Mouse (Mus musculus) lung, embryonic 15.5 days (tissue): ENCODE results near the gene Mfsd9. TPM values are rescaled to one million over a fixed set of nuclear protein-coding genes. Genes with fewer than 3 reads are reported as not detected.
"Not testable (repeated sequence)": the region's sequence is repeated elsewhere in the genome, so short reads cannot be mapped to it uniquely, and the experiment has no call there.

ENCODE experiments used
- ATAC-seq: fragments of 200-750 bp; cut with Nextera tagmentation; 2 replicates; pipeline ENCODE4 v1.8.0; 2017; ENCODE audit warnings: moderate number of reproducible peaks, borderline replicate concordance; ENCODE audit not compliant: low FRiP score, low TSS enrichment; ENCODE audit errors: extremely low read depth
- H3K27ac ChIP-seq: fragments of 300-500 bp; sonication (generic); 2 replicates; pipeline ENCODE4 v1.5.1; 2015; ENCODE audit warnings: moderate library complexity, mild to moderate bottlenecking, inconsistent platforms
- H3K27me3 ChIP-seq: fragments of 300-500 bp; sonication (generic); 2 replicates; pipeline ENCODE4 v1.6.1; 2015; ENCODE audit warnings: inconsistent platforms
- H3K36me3 ChIP-seq: fragments of 300-500 bp; sonication (generic); 2 replicates; pipeline ENCODE4 v1.6.1; 2015; ENCODE audit warnings: inconsistent platforms
- H3K4me1 ChIP-seq: fragments of 300-500 bp; sonication (generic); 2 replicates; pipeline ENCODE4 v1.6.1; 2015; ENCODE audit warnings: inconsistent platforms
- H3K4me2 ChIP-seq: fragments of 300-500 bp; sonication (generic); 2 replicates; pipeline ENCODE4 v1.6.1; 2015; ENCODE audit warnings: inconsistent platforms, mild to moderate bottlenecking, moderate library complexity
- H3K4me3 ChIP-seq: fragments of 300-500 bp; sonication (generic); 2 replicates; pipeline ENCODE4 v1.5.1; 2015; ENCODE audit warnings: mild to moderate bottlenecking, inconsistent platforms
- H3K9ac ChIP-seq: fragments of 300-500 bp; sonication (generic); 2 replicates; pipeline ENCODE4 v1.6.1; 2015; ENCODE audit warnings: inconsistent platforms
- H3K9me3 ChIP-seq: fragments of 300-500 bp; sonication (generic); 2 replicates; pipeline ENCODE4 v1.6.1; 2016; ENCODE audit warnings: inconsistent platforms
- WGBS: fragments of 180-500 bp; shearing (Covaris S2); methylation state at CpG from one replicate; pipeline ENCODE4 v1.1.7; 2015; 5-methylcytosine and 5-hydroxymethylcytosine counted together
- polyA plus RNA-seq: library from polyadenylated mRNA; unstranded; fragments of >200 nt; fragmentation: Nextera tagmentation; extraction: Ambion mirVana; gene quantifications from 2 replicates; pipeline ENCODE4 v1.2.1, GENCODE M21; 2015

Gene Mfsd9
- polyA plus RNA-seq, 1 experiment from 2014 or later, result 3.3 TPM

DNA sequence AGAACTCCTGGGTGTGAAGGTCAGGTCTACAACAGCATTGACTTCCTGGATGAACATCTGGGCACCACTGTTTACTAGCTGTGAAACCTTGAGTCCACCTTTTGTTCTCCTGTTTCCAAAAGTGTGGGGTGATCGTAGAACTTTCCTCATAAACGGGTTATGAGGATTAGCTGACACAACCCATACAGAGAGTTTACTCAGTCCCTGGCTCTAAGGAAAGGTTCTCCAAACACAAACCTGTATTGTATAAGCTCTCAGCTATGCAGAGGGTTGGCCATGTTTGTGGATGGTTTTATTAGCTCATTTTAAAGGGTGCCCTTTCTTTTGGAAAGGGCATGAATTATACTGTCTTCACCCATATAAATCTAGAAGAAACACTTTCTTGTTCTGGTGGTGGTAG lies 49.7 kb downstream of the Mfsd9 start:
- H3K9me3 ChIP-seq, result no peaks in the 10 kb centered on the region
- no peaks in the 10 kb centered on the region for H3K27me3 ChIP-seq
- H3K4me3 ChIP-seq, result no peak overlapping the region
- no peak for ATAC-seq
- H3K27ac ChIP-seq, result no peak overlapping the region
- no peaks in the 10 kb centered on the region for H3K36me3 ChIP-seq
- H3K9ac ChIP-seq, result no peak overlapping the region
- 58% methylated on average over 2 of the region's 2 CpGs for WGBS
- no peaks in the 10 kb centered on the region for H3K4me1 ChIP-seq
- H3K4me2 ChIP-seq, result no peak overlapping the region

DNA sequence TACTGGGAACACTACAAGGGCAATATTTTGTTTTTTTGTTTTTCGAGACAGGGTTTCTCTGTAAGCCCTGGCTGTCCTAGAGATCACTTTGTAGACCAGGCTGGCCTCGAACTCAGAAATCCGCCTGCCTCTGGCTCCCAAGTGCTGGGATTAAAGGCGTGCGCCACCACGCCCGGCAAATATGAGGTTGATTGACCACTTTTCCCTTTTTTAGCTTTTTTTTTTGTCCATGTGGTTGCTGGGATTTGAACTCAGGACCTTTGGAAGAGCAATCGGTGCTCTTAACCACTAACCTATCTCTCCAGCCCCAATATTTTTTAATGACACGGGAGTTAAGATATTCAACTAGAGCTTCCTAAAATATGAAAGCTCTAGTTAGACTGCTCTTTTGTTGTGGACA lies 52.2 kb downstream of the Mfsd9 start:
- not testable (repeated sequence) for H3K27me3 ChIP-seq, H3K4me2 ChIP-seq, H3K9ac ChIP-seq, H3K9me3 ChIP-seq, H3K4me3 ChIP-seq, H3K4me1 ChIP-seq, ATAC-seq, H3K27ac ChIP-seq, H3K36me3 ChIP-seq
- 88% methylated on average over 9 of the region's 9 CpGs for WGBS

DNA sequence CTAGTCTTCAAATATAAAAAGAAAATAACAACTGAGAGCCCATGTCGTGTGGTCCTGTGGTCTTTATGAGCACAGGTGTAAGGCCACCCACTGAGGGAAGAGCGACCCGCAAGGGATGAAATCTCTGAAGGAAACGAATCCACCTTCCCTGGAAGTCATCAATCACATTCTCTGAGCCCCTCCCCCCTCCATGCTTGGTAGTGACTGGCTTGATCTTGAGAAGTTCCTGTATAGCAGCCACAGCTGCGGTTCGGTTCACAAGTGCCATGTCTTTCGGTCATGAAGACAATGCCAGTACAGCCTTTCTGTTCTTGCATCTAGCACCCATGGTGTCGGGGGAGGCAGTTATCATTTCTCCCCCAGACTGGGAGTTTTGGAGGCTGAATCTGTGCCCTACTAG lies 52.8 kb downstream of the Mfsd9 start:
- H3K27ac ChIP-seq, result no peak overlapping the region
- no peaks in the 10 kb centered on the region for H3K9me3 ChIP-seq
- no peak overlapping the region for H3K4me2 ChIP-seq
- no peaks in the 10 kb centered on the region for H3K36me3 ChIP-seq
- WGBS, result 72% methylated on average over 8 of the region's 8 CpGs
- ATAC-seq, result no peak
- no peak overlapping the region for H3K4me3 ChIP-seq
- no peaks in the 10 kb centered on the region for H3K4me1 ChIP-seq
- H3K27me3 ChIP-seq, result no peaks in the 10 kb centered on the region
- H3K9ac ChIP-seq, result no peak overlapping the region

DNA sequence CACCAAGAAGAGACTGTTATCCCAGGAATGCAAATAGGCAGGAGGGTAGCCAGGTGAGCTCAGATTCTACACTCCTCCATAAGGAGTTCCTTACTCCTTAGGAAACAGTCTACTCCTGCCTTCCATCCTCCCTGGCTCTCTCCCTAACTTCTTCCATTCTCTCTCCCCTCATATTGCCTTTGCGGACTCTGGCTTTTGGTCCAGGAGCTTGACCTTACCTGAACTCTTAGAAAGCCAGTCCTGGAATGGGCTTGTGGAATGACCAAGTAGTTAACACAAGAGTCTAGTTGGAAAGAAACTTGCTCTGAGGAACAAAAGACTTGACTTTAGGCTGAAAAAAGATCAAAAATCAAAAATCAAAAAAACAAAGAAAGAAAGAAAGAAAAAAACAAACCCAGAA lies 61.9 kb downstream of the Mfsd9 start:
- ATAC-seq, result no peak
- Histone ChIP-seq H3K4me1 (no peaks in the 10 kb centered on the region), H3K27ac (no peak overlapping the region), H3K9me3 (no peaks in the 10 kb centered on the region), H3K9ac (no peak overlapping the region), H3K4me3 (no peak overlapping the region), H3K36me3 (no peaks in the 10 kb centered on the region), H3K27me3 (no peaks in the 10 kb centered on the region), H3K4me2 (no peak overlapping the region)
- 96% methylated on average over 1 of the region's 1 CpGs for WGBS

DNA sequence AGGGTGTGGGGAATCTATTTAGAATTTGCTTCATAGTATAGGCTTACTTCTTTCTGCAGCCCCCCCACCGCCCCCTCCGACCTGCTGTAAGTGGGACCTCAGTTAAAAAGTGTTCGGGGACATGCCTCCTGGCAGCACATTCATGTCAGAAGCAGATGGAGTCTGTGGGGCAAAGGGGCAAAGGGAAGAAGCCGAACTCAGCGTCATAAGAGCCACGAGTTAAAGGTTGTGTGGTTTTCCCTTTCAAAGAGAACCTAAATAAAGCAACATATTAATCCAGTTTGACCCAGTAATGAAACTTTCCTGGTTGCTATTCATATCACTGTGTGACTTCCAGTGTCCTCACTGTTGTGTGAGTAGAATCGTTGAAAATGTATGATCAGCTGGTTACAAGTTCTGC lies 63.1 kb downstream of the Mfsd9 start:
- Histone ChIP-seq H3K9me3 (no peaks in the 10 kb centered on the region), H3K9ac (no peak overlapping the region), H3K27me3 (no peaks in the 10 kb centered on the region), H3K36me3 (no peaks in the 10 kb centered on the region), H3K4me1 (no peaks in the 10 kb centered on the region), H3K27ac (no peak overlapping the region), H3K4me2 (no peak overlapping the region), H3K4me3 (no peak overlapping the region)
- no peak for ATAC-seq
- WGBS, result 66% methylated on average over 7 of the region's 7 CpGs

DNA sequence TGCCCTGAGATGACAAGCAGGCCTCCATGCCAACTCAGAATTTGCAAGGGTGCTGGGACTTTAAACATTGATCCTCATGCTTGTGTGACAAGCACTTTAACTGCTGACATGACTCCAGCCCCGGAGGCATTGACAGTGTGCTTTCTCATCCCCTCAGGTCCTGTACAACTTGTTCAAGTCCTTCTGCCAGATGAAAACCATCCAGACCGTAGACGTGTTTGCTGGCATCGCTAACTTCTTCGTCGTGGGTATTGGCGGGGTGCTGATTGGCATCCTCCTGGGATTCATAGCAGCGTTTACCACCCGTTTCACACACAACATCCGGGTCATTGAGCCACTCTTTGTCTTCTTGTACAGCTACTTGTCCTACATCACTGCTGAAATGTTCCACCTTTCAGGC lies 64.4 kb downstream of the Mfsd9 start:
- Histone ChIP-seq H3K36me3 (no peaks in the 10 kb centered on the region), H3K27me3 (no peaks in the 10 kb centered on the region), H3K9ac (no peak overlapping the region), H3K4me3 (no peak overlapping the region), H3K4me2 (no peak overlapping the region), H3K9me3 (no peaks in the 10 kb centered on the region), H3K27ac (no peak overlapping the region), H3K4me1 (no peaks in the 10 kb centered on the region)
- ATAC-seq, result no peak
- WGBS, result 81% methylated on average over 10 of the region's 10 CpGs

Other genes with a start within 250 kb of the Mfsd9 start
- gene Slc9a4, start 210.6 kb downstream of the Mfsd9 start, polyA plus RNA-seq, result not detected in 2 replicates
- 0.03 and 0.25 TPM in 2 replicates for gene Slc9a2, start 110.1 kb downstream of the Mfsd9 start, polyA plus RNA-seq
- 0.82 and 1.5 TPM in 2 replicates for gene Tmem182, start 14.9 kb upstream of the Mfsd9 start, polyA plus RNA-seq